Mouse (Mus musculus) bone marrow macrophage, adult 2 months (primary cell): ENCODE measurements at regions not wholly inside any gene's neighbourhood (a gene's known extent, or its start where the extent isn't known, plus 50 kb on each side); places are given as distances from the start of the nearest gene placed in this dataset.

Source experiments
- CTCF ChIP-seq: IDR thresholded peaks from 2 replicates; pipeline ENCODE4 v1.5.1; 2012; ENCODE audit warnings: low read depth, mild to moderate bottlenecking, low read length, moderate library complexity
- POLR2A ChIP-seq: IDR thresholded peaks from 2 replicates; pipeline ENCODE4 v1.6.1; 2012; ENCODE audit warnings: mild to moderate bottlenecking, low read depth, low read length, borderline replicate concordance

GRCm38 (mm10) chr7:136445091-136445490 lies 449.3 kb upstream of the Mgmt start:
- TF ChIP-seq POLR2A (no peak), CTCF (no peak)
